Mouse (Mus musculus): ENCODE results near the gene Gm21746.
"Not testable (repeated sequence)": the region's sequence is repeated elsewhere in the genome, so short reads cannot be mapped to it uniquely, and the experiment has no call there.

Gene Gm21746

DNA sequence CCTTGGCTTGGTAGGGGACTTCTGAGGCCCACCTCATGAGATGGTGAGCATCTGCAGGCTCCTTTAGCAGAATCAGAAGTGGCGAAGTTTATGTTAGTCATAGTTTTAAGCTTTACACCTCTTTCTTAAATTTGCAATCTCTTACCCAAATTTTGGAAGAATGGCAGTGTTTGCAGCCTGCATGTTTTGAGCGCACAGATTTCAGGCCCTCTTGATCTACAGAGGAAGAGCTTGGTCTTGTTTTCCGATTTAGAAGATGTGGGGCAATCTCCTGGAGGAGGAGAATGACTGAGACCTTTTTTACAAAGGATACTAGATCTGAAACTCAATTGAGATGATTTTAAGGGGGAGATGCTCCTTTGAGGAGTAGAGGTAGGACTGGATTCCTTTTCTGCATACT, at the start of gene Gm21746:
Gene Gm21746 (minus strand): TSS at position 101 of the 400 bp plus-strand sequence.
- not testable (repeated sequence) for DNase-seq

- not testable (repeated sequence) for DNase-seq
Measured at GRCm38 (mm10) chrY:6266798-6267197, 29.0 kb upstream of the Gm21746 start, which contains the start of gene Gm20873. Gene Gm20873, plus strand, starts transcription at chrY:6267098.

All from embryo, embryonic 11 days (tissue).